Mouse (Mus musculus) lung, embryonic 15.5 days (tissue): ENCODE data around the gene Zfp346. TPM values are rescaled to one million over a fixed set of nuclear protein-coding genes. Genes with fewer than 3 reads are reported as not detected.

ENCODE experiments used
- ATAC-seq: fragments of 200-750 bp; cut with Nextera tagmentation; 2 replicates; pipeline ENCODE4 v1.8.0; 2017; ENCODE audit warnings: moderate number of reproducible peaks, borderline replicate concordance; ENCODE audit not compliant: low FRiP score, low TSS enrichment; ENCODE audit errors: extremely low read depth
- H3K27ac ChIP-seq: fragments of 300-500 bp; sonication (generic); 2 replicates; pipeline ENCODE4 v1.5.1; 2015; ENCODE audit warnings: moderate library complexity, mild to moderate bottlenecking, inconsistent platforms
- H3K27me3 ChIP-seq: fragments of 300-500 bp; sonication (generic); 2 replicates; pipeline ENCODE4 v1.6.1; 2015; ENCODE audit warnings: inconsistent platforms
- H3K36me3 ChIP-seq: fragments of 300-500 bp; sonication (generic); 2 replicates; pipeline ENCODE4 v1.6.1; 2015; ENCODE audit warnings: inconsistent platforms
- H3K4me1 ChIP-seq: fragments of 300-500 bp; sonication (generic); 2 replicates; pipeline ENCODE4 v1.6.1; 2015; ENCODE audit warnings: inconsistent platforms
- H3K4me2 ChIP-seq: fragments of 300-500 bp; sonication (generic); 2 replicates; pipeline ENCODE4 v1.6.1; 2015; ENCODE audit warnings: inconsistent platforms, mild to moderate bottlenecking, moderate library complexity
- H3K4me3 ChIP-seq: fragments of 300-500 bp; sonication (generic); 2 replicates; pipeline ENCODE4 v1.5.1; 2015; ENCODE audit warnings: mild to moderate bottlenecking, inconsistent platforms
- H3K9ac ChIP-seq: fragments of 300-500 bp; sonication (generic); 2 replicates; pipeline ENCODE4 v1.6.1; 2015; ENCODE audit warnings: inconsistent platforms
- H3K9me3 ChIP-seq: fragments of 300-500 bp; sonication (generic); 2 replicates; pipeline ENCODE4 v1.6.1; 2016; ENCODE audit warnings: inconsistent platforms
- WGBS: fragments of 180-500 bp; shearing (Covaris S2); methylation state at CpG from one replicate; pipeline ENCODE4 v1.1.7; 2015; 5-methylcytosine and 5-hydroxymethylcytosine counted together
- polyA plus RNA-seq: library from polyadenylated mRNA; unstranded; fragments of >200 nt; fragmentation: Nextera tagmentation; extraction: Ambion mirVana; gene quantifications from 2 replicates; pipeline ENCODE4 v1.2.1, GENCODE M21; 2015

Gene Zfp346
- polyA plus RNA-seq, 1 experiment from 2014 or later = 20.1 TPM

- WGBS = 58% methylated on average over 5 of the region's 5 CpGs
- H3K4me2 ChIP-seq = peak overlapping the region; percentile 85
- H3K27me3 ChIP-seq = 0 out of 2 replicates have a peak, but pooled peaks cover 6% of the 10 kb centered on the region
Measured at GRCm38 (mm10) chr13:55153951-55154350, 48.8 kb downstream of the Zfp346 start.

GRCm38 (mm10) chr13:55162365-55162764 is 57.3 kb downstream of the Zfp346 start:
- Histone ChIP-seq H3K36me3 (peaks cover 28% of the 10 kb centered on the region), H3K27ac (no peak overlapping the region), H3K27me3 (no peaks in the 10 kb centered on the region), H3K9ac (no peak overlapping the region), H3K4me3 (no peak overlapping the region), H3K4me2 (no peak overlapping the region), H3K9me3 (no peaks in the 10 kb centered on the region), H3K4me1 (no peaks in the 10 kb centered on the region)
- 54% methylated on average over 7 of the region's 7 CpGs for WGBS
- ATAC-seq = no peak

More at GRCm38 (mm10) chr13:55153951-55154350, 48.8 kb downstream of the Zfp346 start:
- no peak for ATAC-seq
- Histone ChIP-seq H3K27ac (peak overlapping the region; percentile 92), H3K9me3 (no peaks in the 10 kb centered on the region), H3K4me3 (peak overlapping the region; percentile 68), H3K4me1 (peaks cover 18% of the 10 kb centered on the region), H3K36me3 (peaks cover 10% of the 10 kb centered on the region), H3K9ac (no peak overlapping the region)

- no peaks in the 10 kb centered on the region for H3K9me3 ChIP-seq
- H3K9ac ChIP-seq = no peak overlapping the region
- H3K27me3 ChIP-seq = no peaks in the 10 kb centered on the region
- H3K4me2 ChIP-seq = no peak overlapping the region
- H3K27ac ChIP-seq = peak overlapping the region; percentile 29
- peak; percentile 58 for ATAC-seq
- no peaks in the 10 kb centered on the region for H3K4me1 ChIP-seq
- WGBS = 49% methylated on average over 5 of the region's 5 CpGs
- H3K4me3 ChIP-seq = no peak overlapping the region
- H3K36me3 ChIP-seq = peaks cover 28% of the 10 kb centered on the region
Measured at GRCm38 (mm10) chr13:55163553-55163952, 58.4 kb downstream of the Zfp346 start.

GRCm38 (mm10) chr13:55165831-55166339 is 60.8 kb downstream of the Zfp346 start:
- no peaks in the 10 kb centered on the region for H3K9me3 ChIP-seq
- 90% methylated on average over 16 of the region's 16 CpGs for WGBS
- no peaks in the 10 kb centered on the region for H3K27me3 ChIP-seq
- no peak overlapping the region for H3K4me2 ChIP-seq
- no peak overlapping the region for H3K9ac ChIP-seq
- no peak for ATAC-seq
- H3K4me1 ChIP-seq = no peaks in the 10 kb centered on the region
- no peak overlapping the region for H3K27ac ChIP-seq
- H3K4me3 ChIP-seq = no peak overlapping the region
- peaks cover 20% of the 10 kb centered on the region; the same call in 1 of the 2 replicates for H3K36me3 ChIP-seq

- no peaks in the 10 kb centered on the region for H3K9me3 ChIP-seq
- H3K4me3 ChIP-seq = no peak overlapping the region
- 85% methylated on average over 32 of the region's 32 CpGs for WGBS
- no peak overlapping the region for H3K4me2 ChIP-seq
- no peak for ATAC-seq
- no peak overlapping the region for H3K27ac ChIP-seq
- H3K36me3 ChIP-seq = peaks cover 14% of the 10 kb centered on the region; the same call in 1 of the 2 replicates
- H3K27me3 ChIP-seq = no peaks in the 10 kb centered on the region
- no peak overlapping the region for H3K9ac ChIP-seq
- H3K4me1 ChIP-seq = peaks cover 11% of the 10 kb centered on the region
Measured at GRCm38 (mm10) chr13:55166806-55167725, 62.0 kb downstream of the Zfp346 start.

GRCm38 (mm10) chr13:55167798-55168197 is 62.7 kb downstream of the Zfp346 start:
- H3K4me3 ChIP-seq = no peak overlapping the region
- no peak for ATAC-seq
- H3K36me3 ChIP-seq = peaks cover 14% of the 10 kb centered on the region; the same call in 1 of the 2 replicates
- H3K27me3 ChIP-seq = no peaks in the 10 kb centered on the region
- no peaks in the 10 kb centered on the region for H3K9me3 ChIP-seq
- H3K4me1 ChIP-seq = peaks cover 19% of the 10 kb centered on the region
- H3K27ac ChIP-seq = no peak overlapping the region
- H3K9ac ChIP-seq = no peak overlapping the region
- H3K4me2 ChIP-seq = no peak overlapping the region
- WGBS = 75% methylated on average over 11 of the region's 11 CpGs

GRCm38 (mm10) chr13:55168255-55168654 is 63.1 kb downstream of the Zfp346 start:
- ATAC-seq = no peak
- Histone ChIP-seq H3K4me2 (no peak overlapping the region), H3K27ac (no peak overlapping the region), H3K4me1 (peaks cover 20% of the 10 kb centered on the region), H3K4me3 (no peak overlapping the region), H3K36me3 (peaks cover 14% of the 10 kb centered on the region; the same call in 1 of the 2 replicates), H3K9me3 (no peaks in the 10 kb centered on the region), H3K9ac (no peak overlapping the region), H3K27me3 (no peaks in the 10 kb centered on the region)
- WGBS = 64% methylated on average over 5 of the region's 5 CpGs

GRCm38 (mm10) chr13:55168958-55169369 is 63.9 kb downstream of the Zfp346 start:
- H3K27ac ChIP-seq = peak overlapping the region; percentile 68
- H3K9me3 ChIP-seq = no peaks in the 10 kb centered on the region
- peak; percentile 85 for ATAC-seq
- H3K36me3 ChIP-seq = peaks cover 14% of the 10 kb centered on the region; the same call in 1 of the 2 replicates
- H3K4me1 ChIP-seq = peaks cover 20% of the 10 kb centered on the region
- H3K27me3 ChIP-seq = no peaks in the 10 kb centered on the region
- H3K9ac ChIP-seq = peak overlapping the region; percentile 10; the same call in 1 of the 2 replicates
- 60% methylated on average over 13 of the region's 13 CpGs for WGBS
- no peak overlapping the region for H3K4me2 ChIP-seq
- no peak overlapping the region for H3K4me3 ChIP-seq

- Histone ChIP-seq H3K9me3 (no peaks in the 10 kb centered on the region), H3K27me3 (no peaks in the 10 kb centered on the region), H3K4me1 (peaks cover 20% of the 10 kb centered on the region), H3K4me3 (peak overlapping the region; percentile 15; the same call in 1 of the 2 replicates), H3K36me3 (0 out of 2 replicates have a peak, but pooled peaks cover 5% of the 10 kb centered on the region), H3K4me2 (peak overlapping the region; percentile 52), H3K27ac (peak overlapping the region; percentile 87), H3K9ac (peak overlapping the region; percentile 11; the same call in 1 of the 2 replicates)
- ATAC-seq = peak; percentile 74
- 8% methylated on average over 26 of the region's 26 CpGs for WGBS
Measured at GRCm38 (mm10) chr13:55171517-55172335, 66.6 kb downstream of the Zfp346 start.

GRCm38 (mm10) chr13:55172336-55172770 is 67.2 kb downstream of the Zfp346 start:
- no peaks in the 10 kb centered on the region for H3K36me3 ChIP-seq
- H3K27me3 ChIP-seq = no peaks in the 10 kb centered on the region
- no peak for ATAC-seq
- H3K4me2 ChIP-seq = peak overlapping the region; percentile 52
- 41% methylated on average over 7 of the region's 7 CpGs for WGBS
- peaks cover 20% of the 10 kb centered on the region for H3K4me1 ChIP-seq
- H3K9me3 ChIP-seq = no peaks in the 10 kb centered on the region
- peak overlapping the region; percentile 87 for H3K27ac ChIP-seq
- H3K4me3 ChIP-seq = no peak overlapping the region
- peak overlapping the region; percentile 11; the same call in 1 of the 2 replicates for H3K9ac ChIP-seq

- no peak for ATAC-seq
Measured at GRCm38 (mm10) chr13:55174347-55174746, 69.2 kb downstream of the Zfp346 start.

More at GRCm38 (mm10) chr13:55174347-55174746, 69.2 kb downstream of the Zfp346 start:
- H3K4me2 ChIP-seq = no peak overlapping the region
- H3K27ac ChIP-seq = no peak overlapping the region
- H3K9ac ChIP-seq = no peak overlapping the region
- no peaks in the 10 kb centered on the region for H3K9me3 ChIP-seq
- H3K36me3 ChIP-seq = no peaks in the 10 kb centered on the region
- H3K4me1 ChIP-seq = peaks cover 20% of the 10 kb centered on the region
- WGBS = 72% methylated on average over 11 of the region's 11 CpGs
- no peak overlapping the region for H3K4me3 ChIP-seq
- H3K27me3 ChIP-seq = no peaks in the 10 kb centered on the region
